Mouse (Mus musculus) embryonic facial prominence, embryonic 11.5 days (tissue): ENCODE data around the gene Kctd6. TPM values are rescaled to one million over a fixed set of nuclear protein-coding genes. Genes with fewer than 3 reads are reported as not detected.

Source experiments
- ATAC-seq: fragments of 200-750 bp; cut with Nextera tagmentation; replicated peaks from 2 replicates; pipeline ENCODE4 v1.8.0; 2017; ENCODE audit warnings: low read depth; ENCODE audit not compliant: insufficient number of reproducible peaks, low FRiP score, low TSS enrichment
- DNase-seq: peaks from one replicate; pipeline ENCODE4 v3.0.0-alpha.2; 2015; ENCODE audit warnings: low spot score
- H3K27ac ChIP-seq: fragments of 300-500 bp; sonication (generic); replicated peaks from 2 replicates; pipeline ENCODE4 v1.5.1; 2014; ENCODE audit warnings: mild to moderate bottlenecking, low read depth, low read length, control low read depth
- H3K27me3 ChIP-seq: fragments of 300-500 bp; sonication (generic); 2 replicates; pipeline ENCODE4 v1.6.1; 2014; ENCODE audit warnings: mild to moderate bottlenecking, low read length, moderate library complexity, mixed read lengths; ENCODE audit not compliant: control insufficient read depth, insufficient read depth
- H3K36me3 ChIP-seq: fragments of 300-500 bp; sonication (generic); replicated peaks from 2 replicates; pipeline ENCODE4 v1.6.1; 2014; ENCODE audit warnings: low read depth, mild to moderate bottlenecking, low read length, moderate library complexity, mixed read lengths; ENCODE audit not compliant: control insufficient read depth, insufficient read depth
- H3K4me1 ChIP-seq: fragments of 300-500 bp; sonication (generic); 2 replicates; pipeline ENCODE4 v1.6.1; 2014; ENCODE audit warnings: low read length, mixed read lengths; ENCODE audit not compliant: control insufficient read depth, insufficient read depth
- H3K4me2 ChIP-seq: fragments of 300-500 bp; sonication (generic); 2 replicates; pipeline ENCODE4 v1.6.1; 2014; ENCODE audit warnings: low read depth, mild to moderate bottlenecking, control low read depth, low read length, moderate library complexity
- H3K4me3 ChIP-seq: fragments of 300-500 bp; sonication (generic); 2 replicates; pipeline ENCODE4 v1.5.1; 2014; ENCODE audit warnings: low read depth, low read length, control low read depth
- H3K9ac ChIP-seq: fragments of 300-500 bp; sonication (generic); replicated peaks from 2 replicates; pipeline ENCODE4 v1.6.1; 2014; ENCODE audit warnings: mild to moderate bottlenecking, control low read depth, low read length
- H3K9me3 ChIP-seq: fragments of 300-500 bp; sonication (generic); replicated peaks from 2 replicates; pipeline ENCODE4 v1.6.1; 2016; ENCODE audit warnings: mild to moderate bottlenecking, low read length, inconsistent platforms, mixed read lengths; ENCODE audit not compliant: control insufficient read depth
- WGBS: fragments of 180-500 bp; shearing (Covaris S2); extraction: QIAGEN DNeasy Blood & Tissue Kit; methylation state at CpG from one replicate; pipeline ENCODE4 v1.1.7; 2014; 5-methylcytosine and 5-hydroxymethylcytosine counted together
- polyA plus RNA-seq: library from polyadenylated mRNA; unstranded; fragments of >200 nt; fragmentation: Nextera tagmentation; extraction: Ambion mirVana; gene quantifications from 2 replicates; pipeline ENCODE4 v1.2.1, GENCODE M21; 2014

The Kctd6 gene
- polyA plus RNA-seq, 1 experiment from 2014 or later = 14.1 TPM

- H3K4me1 ChIP-seq = no peaks in the 10 kb centered on the region
- H3K9me3 ChIP-seq = no peaks in the 10 kb centered on the region
- ATAC-seq (no peak), DNase-seq (no peak)
- H3K36me3 ChIP-seq = no peaks in the 10 kb centered on the region
- no peak overlapping the region for H3K27ac ChIP-seq
- no peak overlapping the region for H3K4me2 ChIP-seq
- no peak overlapping the region for H3K9ac ChIP-seq
- no peaks in the 10 kb centered on the region for H3K27me3 ChIP-seq
- no peak overlapping the region for H3K4me3 ChIP-seq
- 49% methylated on average over 3 of the region's 3 CpGs for WGBS
Observed at GRCm38 (mm10) chr14:8183330-8183729, 30.6 kb upstream of the Kctd6 start.

- 88% methylated on average over 6 of the region's 6 CpGs for WGBS
- DNase-seq (no peak), ATAC-seq (no peak)
- no peaks in the 10 kb centered on the region for H3K9me3 ChIP-seq
- no peak overlapping the region for H3K4me3 ChIP-seq
- no peak overlapping the region for H3K4me2 ChIP-seq
- no peaks in the 10 kb centered on the region for H3K4me1 ChIP-seq
- no peak overlapping the region for H3K27ac ChIP-seq
- no peaks in the 10 kb centered on the region for H3K36me3 ChIP-seq
- H3K27me3 ChIP-seq = no peaks in the 10 kb centered on the region
- no peak overlapping the region for H3K9ac ChIP-seq
Observed at GRCm38 (mm10) chr14:8186278-8187045, 27.5 kb upstream of the Kctd6 start.

- H3K27me3 ChIP-seq = no peaks in the 10 kb centered on the region
Observed at GRCm38 (mm10) chr14:8190556-8190955, 23.4 kb upstream of the Kctd6 start.

GRCm38 (mm10) chr14:8191331-8191965, 22.5 kb upstream of the Kctd6 start:
- ATAC-seq (no peak), DNase-seq (no peak)
- H3K9ac ChIP-seq = no peak overlapping the region
- H3K4me1 ChIP-seq = no peaks in the 10 kb centered on the region
- H3K4me2 ChIP-seq = no peak overlapping the region
- H3K36me3 ChIP-seq = no peaks in the 10 kb centered on the region
- H3K27me3 ChIP-seq = no peaks in the 10 kb centered on the region
- H3K4me3 ChIP-seq = no peak overlapping the region
- 58% methylated on average over 12 of the region's 12 CpGs for WGBS
- H3K27ac ChIP-seq = no peak overlapping the region
- H3K9me3 ChIP-seq = no peaks in the 10 kb centered on the region

More at GRCm38 (mm10) chr14:8190556-8190955, 23.4 kb upstream of the Kctd6 start:
- no peak overlapping the region for H3K27ac ChIP-seq
- no peak for DNase-seq
- no peaks in the 10 kb centered on the region for H3K4me1 ChIP-seq
- ATAC-seq = no peak
- H3K4me2 ChIP-seq = no peak overlapping the region
- H3K9me3 ChIP-seq = no peaks in the 10 kb centered on the region
- H3K36me3 ChIP-seq = no peaks in the 10 kb centered on the region
- no peak overlapping the region for H3K9ac ChIP-seq
- WGBS = 95% methylated on average over 3 of the region's 3 CpGs
- no peak overlapping the region for H3K4me3 ChIP-seq

- no peak for DNase-seq
- WGBS = 90% methylated on average over 6 of the region's 6 CpGs
Observed at GRCm38 (mm10) chr14:8192727-8193126, 21.2 kb upstream of the Kctd6 start.

GRCm38 (mm10) chr14:8200769-8201168, 13.2 kb upstream of the Kctd6 start:
- WGBS = 80% methylated on average over 5 of the region's 5 CpGs
- Histone ChIP-seq H3K9ac (no peak overlapping the region), H3K4me1 (no peaks in the 10 kb centered on the region), H3K4me3 (no peak overlapping the region), H3K9me3 (no peaks in the 10 kb centered on the region), H3K27ac (no peak overlapping the region), H3K36me3 (no peaks in the 10 kb centered on the region), H3K27me3 (no peaks in the 10 kb centered on the region), H3K4me2 (no peak overlapping the region)
- DNase-seq (no peak), ATAC-seq (no peak)

More at GRCm38 (mm10) chr14:8192727-8193126, 21.2 kb upstream of the Kctd6 start:
- Histone ChIP-seq H3K4me1 (no peaks in the 10 kb centered on the region), H3K4me3 (no peak overlapping the region), H3K27me3 (no peaks in the 10 kb centered on the region), H3K9me3 (no peaks in the 10 kb centered on the region), H3K4me2 (no peak overlapping the region), H3K27ac (no peak overlapping the region), H3K36me3 (no peaks in the 10 kb centered on the region), H3K9ac (no peak overlapping the region)
- ATAC-seq = no peak

- Histone ChIP-seq H3K27me3 (no peaks in the 10 kb centered on the region), H3K4me3 (no peak overlapping the region), H3K9ac (no peak overlapping the region), H3K9me3 (no peaks in the 10 kb centered on the region), H3K36me3 (no peaks in the 10 kb centered on the region), H3K4me2 (no peak overlapping the region), H3K4me1 (no peaks in the 10 kb centered on the region), H3K27ac (no peak overlapping the region)
- WGBS = 61% methylated on average over 3 of the region's 3 CpGs
- ATAC-seq (no peak), DNase-seq (no peak)
Observed at GRCm38 (mm10) chr14:8201715-8202114, 12.2 kb upstream of the Kctd6 start.

- DNase-seq (no peak), ATAC-seq (no peak)
- no peaks in the 10 kb centered on the region for H3K4me1 ChIP-seq
- H3K27me3 ChIP-seq = no peaks in the 10 kb centered on the region
- H3K4me3 ChIP-seq = no peak overlapping the region
- H3K4me2 ChIP-seq = no peak overlapping the region
- H3K36me3 ChIP-seq = no peaks in the 10 kb centered on the region
- no peak overlapping the region for H3K27ac ChIP-seq
- 59% methylated on average over 9 of the region's 9 CpGs for WGBS
- no peaks in the 10 kb centered on the region for H3K9me3 ChIP-seq
- H3K9ac ChIP-seq = no peak overlapping the region
Observed at GRCm38 (mm10) chr14:8206179-8206910, 7.6 kb upstream of the Kctd6 start.
